Mouse (Mus musculus) gastrocnemius, adult 2 months (tissue): ENCODE measurements around the gene Ppp1cc. TPM values are rescaled to one million over a fixed set of nuclear protein-coding genes. Genes with fewer than 3 reads are reported as not detected.
A peak's percentile ranks its signal among the peaks of the same experiment; 100 is the strongest.
"Not testable (repeated sequence)": the region's sequence is repeated elsewhere in the genome, so short reads cannot be mapped to it uniquely, and the experiment has no call there.

Experiments
- DNase-seq: peaks from one replicate; pipeline ENCODE4 v3.0.0; 2022
- H3K27ac ChIP-seq: fragments of 200-600 bp; 2 replicates; pipeline ENCODE4 v1.8.1; 2022; ENCODE audit warnings: mild to moderate bottlenecking
- H3K4me3 ChIP-seq: fragments of 200-600 bp; 2 replicates; pipeline ENCODE4 v1.8.1; 2022; ENCODE audit warnings: mild to moderate bottlenecking, moderate library complexity
- CTCF ChIP-seq: fragments of 200-600 bp; IDR thresholded peaks from 2 replicates; pipeline ENCODE4 v1.8.1; 2022; ENCODE audit warnings: antibody characterized with exemption, mild to moderate bottlenecking, moderate library complexity
- intact Hi-C: fragments of 180-260 bp; cut with DNase I; formaldehyde crosslinking; loops from one replicate; pipeline ENCODE4 v1.15.1; 2025
- total RNA-seq, 2 experiments: library from RNA; stranded (reverse); gene quantifications; 2 replicates each; pipeline ENCODE4 v1.2.3; 2021

Ppp1cc gene
- total RNA-seq, 2 experiments from 2014 or later = 154 to 155 TPM

GRCm38 (mm10) chr5:122142230-122142992, 15.7 kb upstream of the Ppp1cc start:
- Histone ChIP-seq H3K27ac (no peak overlapping the region), H3K4me3 (no peak overlapping the region)
- intact Hi-C loops = no loop called here
- peak; percentile 59 for DNase-seq
- TF ChIP-seq CTCF = peak; percentile 73

GRCm38 (mm10) chr5:122143543-122143942, 14.5 kb upstream of the Ppp1cc start:
- Histone ChIP-seq H3K27ac (peak overlapping the region; percentile 71), H3K4me3 (peak overlapping the region; percentile 54)
- TF ChIP-seq CTCF = no peak
- intact Hi-C loops = no loop called here
- peak; percentile 64 for DNase-seq

GRCm38 (mm10) chr5:122144825-122145224, 13.3 kb upstream of the Ppp1cc start:
- no peak for TF ChIP-seq CTCF
- intact Hi-C loops = no loop called here
- H3K27ac ChIP-seq = peak overlapping the region; percentile 91

GRCm38 (mm10) chr5:122145381-122146055, 12.6 kb upstream of the Ppp1cc start:
- H3K4me3 ChIP-seq = peak overlapping the region; percentile 70

More at GRCm38 (mm10) chr5:122144825-122145224, 13.3 kb upstream of the Ppp1cc start:
- no peak for DNase-seq
- peak overlapping the region; percentile 70 for H3K4me3 ChIP-seq

GRCm38 (mm10) chr5:122146056-122146580, 12.0 kb upstream of the Ppp1cc start:
- intact Hi-C loops = no loop called here
- peak overlapping the region; percentile 70 for H3K4me3 ChIP-seq

More at GRCm38 (mm10) chr5:122145381-122146055, 12.6 kb upstream of the Ppp1cc start:
- peak; percentile 80 for DNase-seq
- peak overlapping the region; percentile 91 for H3K27ac ChIP-seq
- TF ChIP-seq CTCF = no peak
- intact Hi-C loops = no loop called here

GRCm38 (mm10) chr5:122146609-122147008, 11.5 kb upstream of the Ppp1cc start:
- Histone ChIP-seq H3K4me3 (no peak overlapping the region), H3K27ac (peak overlapping the region; percentile 91)
- no peak for TF ChIP-seq CTCF
- no peak for DNase-seq
- intact Hi-C loops = no loop called here

More at GRCm38 (mm10) chr5:122146056-122146580, 12.0 kb upstream of the Ppp1cc start:
- no peak for TF ChIP-seq CTCF
- peak; percentile 83 for DNase-seq
- H3K27ac ChIP-seq = peak overlapping the region; percentile 91

- TF ChIP-seq CTCF = no peak
- DNase-seq = no peak
- Histone ChIP-seq H3K27ac (no peak overlapping the region), H3K4me3 (no peak overlapping the region)
- intact Hi-C loops = no loop called here
These were observed 10.0 kb upstream of the Ppp1cc start for GRCm38 (mm10) chr5:122148107-122148506.

- TF ChIP-seq CTCF = no peak
- Histone ChIP-seq H3K4me3 (no peak overlapping the region), H3K27ac (no peak overlapping the region)
- DNase-seq = no peak
- intact Hi-C loops = no loop called here
These were observed 8.8 kb upstream of the Ppp1cc start for GRCm38 (mm10) chr5:122149259-122149658.

- intact Hi-C loops = not testable (repeated sequence)
These were observed 5.6 kb upstream of the Ppp1cc start for GRCm38 (mm10) chr5:122152508-122152907.

GRCm38 (mm10) chr5:122154006-122154405, 4.1 kb upstream of the Ppp1cc start:
- H3K27ac ChIP-seq = no peak overlapping the region
- H3K4me3 ChIP-seq = no peak overlapping the region
- TF ChIP-seq CTCF = no peak
- intact Hi-C loops = no loop called here
- no peak for DNase-seq

More at GRCm38 (mm10) chr5:122152508-122152907, 5.6 kb upstream of the Ppp1cc start:
- H3K4me3 ChIP-seq, H3K27ac ChIP-seq, DNase-seq: not testable (repeated sequence)

- Histone ChIP-seq H3K27ac (no peak overlapping the region), H3K4me3 (no peak overlapping the region)
- no peak for TF ChIP-seq CTCF
- DNase-seq = no peak
- intact Hi-C loops = no loop called here
These were observed 3.3 kb upstream of the Ppp1cc start for GRCm38 (mm10) chr5:122154782-122155181.

GRCm38 (mm10) chr5:122155613-122156012, 2.5 kb upstream of the Ppp1cc start:
- no peak for TF ChIP-seq CTCF
- DNase-seq = no peak
- Histone ChIP-seq H3K4me3 (no peak overlapping the region), H3K27ac (no peak overlapping the region)
- intact Hi-C loops = no loop called here

- Histone ChIP-seq H3K27ac (peak overlapping the region; percentile 28; the same call in 1 of the 2 replicates), H3K4me3 (no peak overlapping the region)
- TF ChIP-seq CTCF = no peak
- DNase-seq = no peak
- intact Hi-C loops = no loop called here
These were observed 1.6 kb upstream of the Ppp1cc start for GRCm38 (mm10) chr5:122156486-122156885.
